Mouse (Mus musculus) CD4-positive, CD25-positive, alpha-beta regulatory T cell, adult 4 months (primary cell): ENCODE data around the gene Ccdc142. TPM values are rescaled to one million over a fixed set of nuclear protein-coding genes. Genes with fewer than 3 reads are reported as not detected.

Experiments
- ATAC-seq: one replicate; pipeline ENCODE4 v1.8.0; 2017
- polyA plus RNA-seq, 2 experiments: library from polyadenylated mRNA; unstranded; fragments of 100-300 nt; shearing (Covaris generic); gene quantifications; one replicate each; pipeline ENCODE4 v1.2.1; 2017

The Ccdc142 gene
- polyA plus RNA-seq, 2 experiments from 2014 or later, result 0.82 to 2.2 TPM

GRCm38 (mm10) chr6:83086121-83087035, 15.0 kb upstream of the Ccdc142 start, which contains the start of gene Lbx2:
Gene Lbx2 (plus strand): TSS chr6:83086367.
- peak; percentile 66 for ATAC-seq

- ATAC-seq, result peak; percentile 45
These were observed 14.0 kb upstream of the Ccdc142 start for GRCm38 (mm10) chr6:83087205-83087925.

GRCm38 (mm10) chr6:83087926-83088260, 13.5 kb upstream of the Ccdc142 start:
- ATAC-seq, result no peak

- no peak for ATAC-seq
These were observed 8.8 kb upstream of the Ccdc142 start for GRCm38 (mm10) chr6:83092416-83093127.

- ATAC-seq, result peak; percentile 98
These were observed 5.4 kb upstream of the Ccdc142 start for GRCm38 (mm10) chr6:83095968-83096367.

GRCm38 (mm10) chr6:83098411-83098810, 3.0 kb upstream of the Ccdc142 start:
- ATAC-seq, result no peak

GRCm38 (mm10) chr6:83101688-83102556, 521 bp downstream of the Ccdc142 start:
- ATAC-seq, result peak; percentile 75

GRCm38 (mm10) chr6:83103130-83103650, 1.8 kb downstream of the Ccdc142 start:
- ATAC-seq, result no peak

- ATAC-seq, result no peak
These were observed 2.8 kb downstream of the Ccdc142 start for GRCm38 (mm10) chr6:83104158-83104557.

- ATAC-seq, result peak; percentile 50
These were observed 6.4 kb downstream of the Ccdc142 start for GRCm38 (mm10) chr6:83107566-83108400.

GRCm38 (mm10) chr6:83108762-83109668, 7.6 kb downstream of the Ccdc142 start, which contains the start of gene Mrpl53:
Gene Mrpl53 (plus strand): TSS chr6:83109040.
- peak; percentile 79 for ATAC-seq

- ATAC-seq, result no peak
These were observed 10.2 kb downstream of the Ccdc142 start for GRCm38 (mm10) chr6:83111510-83112136.

GRCm38 (mm10) chr6:83115011-83115671, 13.7 kb downstream of the Ccdc142 start, which contains the start of gene Mogs:
Gene Mogs (plus strand): TSS chr6:83115496.
- ATAC-seq, result peak; percentile 92

GRCm38 (mm10) chr6:83115682-83116372, 14.4 kb downstream of the Ccdc142 start:
- ATAC-seq, result peak; percentile 65

GRCm38 (mm10) chr6:83116373-83117164, 15.2 kb downstream of the Ccdc142 start:
- no peak for ATAC-seq

GRCm38 (mm10) chr6:83117165-83117438, 15.7 kb downstream of the Ccdc142 start:
- no peak for ATAC-seq

- ATAC-seq, result no peak
These were observed 16.2 kb downstream of the Ccdc142 start for GRCm38 (mm10) chr6:83117616-83118015.
